Mouse (Mus musculus) subcutaneous adipose tissue, adult 2 months (tissue): ENCODE data around the gene Atp10a. TPM values are rescaled to one million over a fixed set of nuclear protein-coding genes. Genes with fewer than 3 reads are reported as not detected.

ENCODE experiments used
- polyA plus RNA-seq: library from polyadenylated mRNA; depleted of rRNA; stranded (reverse); fragments of >200 nt; gene quantifications from 2 replicates; pipeline ENCODE4 v1.2.3, GENCODE M21; 2012; ENCODE audit warnings: low replicate concordance; rRNA removed

Gene Atp10a
- polyA plus RNA-seq: 12.4 and 14.4 TPM in 2 replicates

GRCm38 (mm10) chr7:58655866-58656265 is at the start of gene Atp10a:
Gene Atp10a (plus strand): TSS chr7:58656166.

